Mouse (Mus musculus): ENCODE measurements at regions not wholly inside any gene's neighbourhood (a gene's known extent, or its start where the extent isn't known, plus 50 kb on each side); places are given as distances from the start of the nearest gene placed in this dataset.

DNA sequence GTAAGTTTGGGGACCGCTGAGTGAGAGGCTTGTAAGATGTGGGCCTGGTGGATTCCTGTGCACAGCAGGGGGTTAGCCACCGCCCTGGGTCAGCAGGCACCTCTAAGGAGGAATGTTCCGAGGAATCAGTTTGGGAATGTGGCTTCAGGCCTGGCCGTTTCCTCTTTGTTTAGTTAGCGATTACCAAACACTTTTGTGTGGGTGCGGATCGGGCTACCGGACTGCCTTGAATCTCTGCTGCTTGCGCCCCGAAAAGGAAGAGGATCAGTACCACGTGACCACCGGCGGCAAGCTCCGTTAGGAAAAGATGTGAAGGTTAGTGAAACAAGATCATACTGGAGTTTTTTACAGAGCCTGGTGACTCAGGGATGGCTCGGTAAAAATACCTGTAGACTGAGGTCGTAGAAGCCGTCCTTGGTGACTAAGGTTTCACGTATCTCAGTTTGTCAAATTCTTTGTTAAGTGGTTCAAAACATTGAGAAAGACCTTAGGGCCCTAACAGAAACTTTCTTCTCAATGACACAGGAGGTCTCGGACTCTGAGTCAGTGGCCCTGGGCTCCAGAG lies 71.5 kb downstream of the Zfp281 start:
- H3K27ac ChIP-seq (ENCODE audit: insufficient read depth, low read depth, low read length): no peak overlapping the region
- TF ChIP-seq CTCF (IDR thresholded peaks at IDR 0.05; ENCODE audit: low read depth, low read length) (no peak), POLR2A (IDR thresholded peaks at IDR 0.05; ENCODE audit: borderline replicate concordance, low read depth, low read length) (no peak)
- no peaks in the 10 kb centered on the region for H3K4me1 ChIP-seq (ENCODE audit: control insufficient read depth, insufficient read depth, low read length)
- no peak overlapping the region for H3K4me3 ChIP-seq (ENCODE audit: insufficient read depth, low read length)

DNA sequence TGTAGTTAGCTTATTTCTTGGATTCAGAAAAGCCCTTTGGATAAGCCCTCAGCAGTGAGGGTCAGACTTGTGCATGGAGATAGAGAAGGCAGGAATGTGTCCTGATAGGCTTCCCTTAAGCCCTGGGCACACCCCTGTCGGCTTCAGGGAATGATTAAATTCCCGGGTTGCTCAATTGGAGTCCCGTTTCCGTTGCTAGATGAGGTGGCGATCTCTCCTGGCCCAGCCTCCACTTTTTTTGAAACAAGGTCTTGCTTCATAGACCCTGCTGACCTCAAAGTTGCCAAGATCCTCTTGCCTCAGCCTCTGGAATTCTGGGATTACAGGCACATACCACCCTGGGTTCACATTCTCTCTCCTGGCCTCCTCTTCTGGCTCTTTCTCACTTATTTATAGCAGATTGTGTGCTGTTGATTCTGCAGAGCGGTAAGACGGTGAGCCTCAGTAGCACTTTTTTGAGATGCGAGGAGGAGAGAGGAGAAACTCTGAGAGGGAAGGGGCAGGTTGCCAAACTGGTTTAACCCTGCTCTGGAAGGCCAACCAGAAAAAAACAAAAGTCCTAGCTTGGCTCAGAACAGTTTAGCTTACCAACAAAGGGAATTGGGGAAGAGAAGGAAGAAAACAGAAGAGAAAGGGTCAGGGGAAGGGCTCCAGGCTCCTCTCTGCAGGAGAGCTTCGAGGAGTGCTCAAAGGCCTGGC lies 73.9 kb downstream of the Zfp281 start:
- Histone ChIP-seq H3K4me1 (ENCODE audit: control insufficient read depth, insufficient read depth, low read length) (no peaks in the 10 kb centered on the region), H3K4me3 (ENCODE audit: insufficient read depth, low read length) (no peak overlapping the region), H3K27ac (ENCODE audit: insufficient read depth, low read depth, low read length) (no peak overlapping the region)
- TF ChIP-seq CTCF (IDR thresholded peaks at IDR 0.05; ENCODE audit: low read depth, low read length) (no peak), POLR2A (IDR thresholded peaks at IDR 0.05; ENCODE audit: borderline replicate concordance, low read depth, low read length) (no peak)

DNA sequence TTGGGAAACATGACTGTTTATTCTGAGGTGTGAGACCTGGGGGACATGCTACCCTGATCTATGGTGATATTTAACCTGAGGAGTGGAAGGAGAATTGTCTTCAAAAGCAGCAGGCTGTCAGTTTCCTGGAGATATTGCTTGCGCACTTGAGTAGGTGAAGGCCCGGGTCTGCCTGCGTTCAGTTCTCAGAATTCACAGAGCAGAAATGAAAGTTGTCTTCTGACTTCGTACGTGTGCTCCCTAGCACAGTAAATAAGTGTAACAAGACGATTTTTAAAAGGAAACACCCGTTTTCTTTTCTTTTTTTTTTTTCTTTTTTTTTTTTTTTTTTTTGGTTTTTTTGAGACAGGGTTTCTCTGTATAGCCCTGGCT lies 74.4 kb downstream of the Zfp281 start:
- no peaks in the 10 kb centered on the region for H3K4me1 ChIP-seq (ENCODE audit: control insufficient read depth, insufficient read depth, low read length)
- H3K4me3 ChIP-seq (ENCODE audit: insufficient read depth, low read length): no peak overlapping the region
- no peak overlapping the region for H3K27ac ChIP-seq (ENCODE audit: insufficient read depth, low read depth, low read length)
- TF ChIP-seq CTCF (IDR thresholded peaks at IDR 0.05; ENCODE audit: low read depth, low read length) (no peak), POLR2A (IDR thresholded peaks at IDR 0.05; ENCODE audit: borderline replicate concordance, low read depth, low read length) (no peak)

DNA sequence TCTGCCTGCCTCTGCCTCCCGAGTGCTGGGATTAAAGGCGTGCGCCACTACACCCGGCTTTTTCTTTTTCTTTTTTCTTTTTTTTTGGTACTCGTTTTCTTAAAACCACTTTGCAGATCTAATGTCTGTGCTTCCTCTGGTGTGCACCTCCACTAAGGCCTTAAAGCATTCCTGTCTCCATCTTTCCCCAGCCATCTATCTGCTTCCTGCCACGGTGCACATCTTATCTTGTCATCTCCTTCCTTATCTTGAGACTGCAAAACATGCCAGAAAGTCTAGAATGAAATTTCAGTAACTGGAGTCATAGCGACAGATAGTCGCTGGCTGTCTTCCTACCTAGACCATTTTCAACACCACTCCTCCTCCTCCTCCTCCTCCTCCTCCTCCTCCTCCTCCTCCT lies 74.9 kb downstream of the Zfp281 start:
- Histone ChIP-seq H3K27ac (ENCODE audit: insufficient read depth, low read depth, low read length) (no peak overlapping the region), H3K4me3 (ENCODE audit: insufficient read depth, low read length) (no peak overlapping the region), H3K4me1 (ENCODE audit: control insufficient read depth, insufficient read depth, low read length) (no peaks in the 10 kb centered on the region)
- TF ChIP-seq POLR2A (IDR thresholded peaks at IDR 0.05; ENCODE audit: borderline replicate concordance, low read depth, low read length) (no peak), CTCF (IDR thresholded peaks at IDR 0.05; ENCODE audit: low read depth, low read length) (no peak)

GRCm38 (mm10) chr1:136704139-136704538 lies 79.4 kb downstream of the Zfp281 start:
- no peak for TF ChIP-seq CTCF (IDR thresholded peaks at IDR 0.05; ENCODE audit: low read depth, low read length)
- no peak for TF ChIP-seq POLR2A (IDR thresholded peaks at IDR 0.05; ENCODE audit: borderline replicate concordance, low read depth, low read length)
- Histone ChIP-seq H3K4me3 (ENCODE audit: insufficient read depth, low read length) (no peak overlapping the region), H3K27ac (ENCODE audit: insufficient read depth, low read depth, low read length) (no peak overlapping the region)

GRCm38 (mm10) chr1:136706509-136706908 lies 81.8 kb downstream of the Zfp281 start:
- H3K4me1 ChIP-seq (ENCODE audit: control insufficient read depth, insufficient read depth, low read length): no peaks in the 10 kb centered on the region
- no peak overlapping the region for H3K4me3 ChIP-seq (ENCODE audit: insufficient read depth, low read length)
- TF ChIP-seq POLR2A (IDR thresholded peaks at IDR 0.05; ENCODE audit: borderline replicate concordance, low read depth, low read length) (no peak), CTCF (IDR thresholded peaks at IDR 0.05; ENCODE audit: low read depth, low read length) (no peak)
- H3K27ac ChIP-seq (ENCODE audit: insufficient read depth, low read depth, low read length): no peak overlapping the region

More at GRCm38 (mm10) chr1:136704139-136704538, 79.4 kb downstream of the Zfp281 start:
- H3K4me1 ChIP-seq (ENCODE audit: control insufficient read depth, insufficient read depth, low read length): no peaks in the 10 kb centered on the region

- H3K4me1 ChIP-seq (ENCODE audit: control insufficient read depth, insufficient read depth, low read length): no peaks in the 10 kb centered on the region
- no peak overlapping the region for H3K4me3 ChIP-seq (ENCODE audit: insufficient read depth, low read length)
Measured at GRCm38 (mm10) chr1:136707394-136707793, 82.7 kb downstream of the Zfp281 start.

DNA sequence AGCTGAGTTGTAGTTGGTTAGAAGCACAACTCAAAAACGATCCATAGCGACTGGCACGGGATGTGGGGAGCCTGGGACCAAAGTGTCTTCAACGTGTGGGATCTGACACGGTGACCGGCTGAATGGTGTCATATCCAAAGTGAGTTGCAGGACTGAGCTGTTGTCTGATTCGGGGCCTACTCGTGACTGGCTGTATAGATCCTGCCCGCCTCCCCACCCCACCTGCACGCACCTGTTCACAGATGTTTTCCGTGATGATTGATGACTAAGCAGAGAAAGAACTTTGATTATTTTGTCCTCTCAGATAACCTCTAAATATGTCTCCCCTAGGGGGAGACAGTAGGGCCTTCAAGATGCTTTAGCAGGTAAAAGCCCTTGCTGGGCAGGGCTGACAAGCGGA lies 83.2 kb downstream of the Zfp281 start:
- no peak overlapping the region for H3K27ac ChIP-seq (ENCODE audit: insufficient read depth, low read depth, low read length)
- H3K4me1 ChIP-seq (ENCODE audit: control insufficient read depth, insufficient read depth, low read length): no peaks in the 10 kb centered on the region
- TF ChIP-seq POLR2A (IDR thresholded peaks at IDR 0.05; ENCODE audit: borderline replicate concordance, low read depth, low read length) (no peak), CTCF (IDR thresholded peaks at IDR 0.05; ENCODE audit: low read depth, low read length) (no peak)
- H3K4me3 ChIP-seq (ENCODE audit: insufficient read depth, low read length): no peak overlapping the region

More at GRCm38 (mm10) chr1:136707394-136707793, 82.7 kb downstream of the Zfp281 start:
- TF ChIP-seq POLR2A (IDR thresholded peaks at IDR 0.05; ENCODE audit: borderline replicate concordance, low read depth, low read length) (no peak), CTCF (IDR thresholded peaks at IDR 0.05; ENCODE audit: low read depth, low read length) (no peak)
- H3K27ac ChIP-seq (ENCODE audit: insufficient read depth, low read depth, low read length): no peak overlapping the region

GRCm38 (mm10) chr1:136710196-136710595 lies 85.5 kb downstream of the Zfp281 start:
- Histone ChIP-seq H3K4me1 (ENCODE audit: control insufficient read depth, insufficient read depth, low read length) (no peaks in the 10 kb centered on the region), H3K27ac (ENCODE audit: insufficient read depth, low read depth, low read length) (no peak overlapping the region), H3K4me3 (ENCODE audit: insufficient read depth, low read length) (no peak overlapping the region)
- TF ChIP-seq CTCF (IDR thresholded peaks at IDR 0.05; ENCODE audit: low read depth, low read length) (no peak), POLR2A (IDR thresholded peaks at IDR 0.05; ENCODE audit: borderline replicate concordance, low read depth, low read length) (no peak)

- H3K4me3 ChIP-seq (ENCODE audit: insufficient read depth, low read length): no peak overlapping the region
- TF ChIP-seq CTCF (IDR thresholded peaks at IDR 0.05; ENCODE audit: low read depth, low read length) (no peak), POLR2A (IDR thresholded peaks at IDR 0.05; ENCODE audit: borderline replicate concordance, low read depth, low read length) (no peak)
- no peak overlapping the region for H3K27ac ChIP-seq (ENCODE audit: insufficient read depth, low read depth, low read length)
- H3K4me1 ChIP-seq (ENCODE audit: control insufficient read depth, insufficient read depth, low read length): no peaks in the 10 kb centered on the region
Measured at GRCm38 (mm10) chr1:136711243-136711642, 86.5 kb downstream of the Zfp281 start.
